Mouse (Mus musculus): Measurements from ENCODE around the gene Ero1lb. TPM values are rescaled to one million over a fixed set of nuclear protein-coding genes. Genes with fewer than 3 reads are reported as not detected.

The Ero1lb gene
- total RNA-seq, 2 experiments from 2014 or later = 5.4 to 6.3 TPM

Other genes with a start within 250 kb of the Ero1lb start
- 10 to 100 TPM; 12.3 to 15.2 TPM for gene Actn2, start 225.1 kb upstream of the Ero1lb start, total RNA-seq (2021)
- 10 to 100 TPM; 31.1 to 34.9 TPM for gene Heatr1, start 170.8 kb upstream of the Ero1lb start, total RNA-seq (2021)
- 10 to 100 TPM; 27.8 to 30.4 TPM for gene Lgals8, start 100.9 kb upstream of the Ero1lb start, total RNA-seq (2021)
- 1 to 10 TPM; 2.6 to 3.4 TPM for gene Edaradd, start 45.4 kb upstream of the Ero1lb start, total RNA-seq (2021)
- not detected for gene Prl2c3, start 234.2 kb downstream of the Ero1lb start, total RNA-seq (2021)